Mouse (Mus musculus) kidney, adult 18-20 months (tissue): ENCODE measurements around the gene Tas2r125.
"Not testable (repeated sequence)": the region's sequence is repeated elsewhere in the genome, so short reads cannot be mapped to it uniquely, and the experiment has no call there.

Experiments
- DNase-seq: peaks from one replicate; pipeline ENCODE4 v3.0.0; 2021

Tas2r125 gene

GRCm38 (mm10) chr6:132909351-132909750 is at the start of gene Tas2r125:
TSS of gene Tas2r125 (plus strand) at chr6:132909651.
- DNase-seq, result no peak

GRCm38 (mm10) chr6:132867708-132868107 is 41.7 kb upstream of the Tas2r125 start, which contains the start of gene Tas2r110:
TSS of gene Tas2r110 (plus strand) at chr6:132868008.
- no peak for DNase-seq

GRCm38 (mm10) chr6:132892711-132893110 is 16.7 kb upstream of the Tas2r125 start, which contains the start of gene Tas2r113:
TSS of gene Tas2r113 (plus strand) at chr6:132893011.
- no peak for DNase-seq

GRCm38 (mm10) chr6:132941376-132941775 is 31.9 kb downstream of the Tas2r125 start:
- not testable (repeated sequence) for DNase-seq

- no peak for DNase-seq
Observed at GRCm38 (mm10) chr6:132950802-132951201, 41.4 kb downstream of the Tas2r125 start, which contains the start of gene Tas2r129. TSS of gene Tas2r129 (plus strand) at chr6:132951102.

- no peak for DNase-seq
Observed at GRCm38 (mm10) chr6:132957819-132958218, 48.4 kb downstream of the Tas2r125 start, which contains the start of gene Tas2r131. TSS of gene Tas2r131 (minus strand) at chr6:132957919.
